Mouse (Mus musculus) small intestine, adult 2 months (tissue): ENCODE measurements around the gene Olfr561.

Experiments used
- CTCF ChIP-seq: fragments of 200-500 bp; IDR thresholded peaks from 2 replicates; pipeline ENCODE4 v1.5.1; 2012; ENCODE audit warnings: low read depth, mild to moderate bottlenecking, control low read depth, inconsistent platforms, low read length, moderate library complexity, mixed read lengths; ENCODE audit not compliant: insufficient replicate concordance, insufficient read length; ENCODE audit errors: extremely low read depth
- POLR2A ChIP-seq: fragments of 200-500 bp; IDR thresholded peaks from 2 replicates; pipeline ENCODE4 v1.6.1; 2012; ENCODE audit warnings: low read depth, mild to moderate bottlenecking, control low read depth, inconsistent platforms, low read length, moderate library complexity

DNA sequence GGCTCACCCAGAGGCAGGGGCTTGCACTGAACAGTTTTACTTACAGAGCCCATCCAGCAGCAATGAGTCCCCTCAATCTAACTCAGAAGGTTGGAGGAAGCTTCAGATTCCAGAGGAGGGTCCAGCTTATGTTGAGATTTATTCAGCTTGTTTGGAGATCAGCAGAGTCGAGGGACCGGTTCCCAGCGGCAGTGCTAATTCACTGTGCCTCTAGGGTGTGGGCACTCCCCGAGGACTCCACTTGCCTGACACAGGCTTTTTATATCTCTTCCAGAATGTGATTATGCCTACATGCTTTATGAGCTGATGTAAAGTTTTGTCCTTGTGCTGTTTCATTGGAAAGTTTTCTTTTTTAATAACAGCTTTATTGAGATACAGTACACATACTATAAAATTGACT, 11.8 kb upstream of the Olfr561 start, which contains the start of the genes Olfr560 and Olfr78:
- TF ChIP-seq CTCF (no peak), POLR2A (no peak)
